Mouse (Mus musculus) liver, postnatal 0 days (tissue): ENCODE data around the gene Dlg2. TPM values are rescaled to one million over a fixed set of nuclear protein-coding genes. Genes with fewer than 3 reads are reported as not detected.

Source experiments
- ATAC-seq: fragments of 200-750 bp; cut with Nextera tagmentation; 2 replicates; pipeline ENCODE4 v1.8.0; 2017; ENCODE audit warnings: mild to moderate bottlenecking, moderate library complexity
- DNase-seq: peaks from one replicate; pipeline ENCODE4 v3.0.0-alpha.2; 2016
- H3K27ac ChIP-seq: fragments of 300-500 bp; sonication (generic); 2 replicates; pipeline ENCODE4 v1.5.1; 2014; ENCODE audit warnings: antibody characterized with exemption, moderate library complexity, mild to moderate bottlenecking, low read depth
- H3K27me3 ChIP-seq: fragments of 300-500 bp; sonication (generic); 2 replicates; pipeline ENCODE4 v1.6.1; 2014; ENCODE audit warnings: low read length, control low read depth, mixed read lengths; ENCODE audit not compliant: insufficient read depth
- H3K36me3 ChIP-seq: fragments of 300-500 bp; sonication (generic); replicated peaks from 2 replicates; pipeline ENCODE4 v1.6.1; 2014; ENCODE audit warnings: mild to moderate bottlenecking, control low read depth, low read length, moderate library complexity, mixed read lengths; ENCODE audit not compliant: insufficient read depth
- H3K4me1 ChIP-seq: fragments of 300-500 bp; sonication (generic); 2 replicates; pipeline ENCODE4 v1.6.1; 2014; ENCODE audit warnings: antibody characterized with exemption, mild to moderate bottlenecking, control low read depth; ENCODE audit not compliant: insufficient read depth
- H3K4me2 ChIP-seq: fragments of 300-500 bp; sonication (generic); 2 replicates; pipeline ENCODE4 v1.6.1; 2014; ENCODE audit warnings: low read depth, mild to moderate bottlenecking, low read length, moderate library complexity, mixed read lengths
- H3K4me3 ChIP-seq: fragments of 300-500 bp; sonication (generic); 2 replicates; pipeline ENCODE4 v1.5.1; 2014; ENCODE audit warnings: low read depth, low read length
- H3K9ac ChIP-seq: fragments of 300-500 bp; sonication (generic); replicated peaks from 2 replicates; pipeline ENCODE4 v1.6.1; 2014; ENCODE audit warnings: mild to moderate bottlenecking, moderate library complexity
- H3K9me3 ChIP-seq: fragments of 300-500 bp; sonication (generic); 2 replicates; pipeline ENCODE4 v1.6.1; 2016; ENCODE audit warnings: mild to moderate bottlenecking, control low read depth, low read length, mixed read lengths
- CTCF ChIP-seq: sonication (generic); IDR thresholded peaks from 2 replicates; pipeline ENCODE4 v1.5.1; 2016; ENCODE audit warnings: antibody characterized with exemption, low read depth
- EP300 ChIP-seq: IDR thresholded peaks from 2 replicates; pipeline ENCODE4 v1.6.1; 2016; ENCODE audit warnings: antibody characterized with exemption, low read depth, mild to moderate bottlenecking
- whole genome bisulfite sequencing: fragments of 180-500 bp; shearing (Covaris S2); extraction: QIAGEN DNeasy Blood & Tissue Kit; methylation state at CpG from one replicate; pipeline ENCODE4 v1.1.7; 2014; ENCODE audit not compliant: insufficient replicate concordance; 5-methylcytosine and 5-hydroxymethylcytosine counted together
- polyA plus RNA-seq: library from polyadenylated mRNA; unstranded; fragments of >200 nt; fragmentation: Nextera tagmentation; extraction: Ambion mirVana; gene quantifications from 2 replicates; pipeline ENCODE4 v1.2.1, GENCODE M21; 2015

Gene Dlg2
- polyA plus RNA-seq, 1 experiment from 2014 or later = 0.41 TPM

DNA sequence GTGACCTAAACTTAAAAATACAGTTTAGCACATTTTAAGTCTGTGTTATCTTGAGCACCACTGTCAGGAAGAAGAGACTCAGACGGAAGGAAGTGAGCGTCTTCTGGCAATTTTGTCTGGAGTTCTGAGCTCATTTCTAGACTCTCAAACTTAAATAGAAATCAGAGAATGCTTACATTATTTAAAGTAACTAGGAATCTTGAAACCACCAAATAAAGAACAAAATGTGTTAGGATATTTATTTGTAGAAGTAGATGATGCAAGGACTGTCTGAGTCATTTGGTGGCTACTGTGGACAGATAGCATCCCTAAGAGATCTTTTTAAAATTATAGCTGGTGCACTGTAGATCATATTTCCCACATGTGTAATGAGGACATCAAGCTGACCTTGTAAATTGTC lies 1557.8 kb downstream of the Dlg2 start:
- Histone ChIP-seq H3K4me3 (no peak overlapping the region), H3K4me1 (no peaks in the 10 kb centered on the region), H3K9me3 (no peaks in the 10 kb centered on the region), H3K27me3 (no peaks in the 10 kb centered on the region), H3K36me3 (no peaks in the 10 kb centered on the region), H3K9ac (no peak overlapping the region), H3K4me2 (no peak overlapping the region), H3K27ac (no peak overlapping the region)
- TF ChIP-seq CTCF (no peak), EP300 (no peak)
- DNase-seq (no peak), ATAC-seq (no peak)
- WGBS = 78% methylated on average over 2 of the region's 2 CpGs

DNA sequence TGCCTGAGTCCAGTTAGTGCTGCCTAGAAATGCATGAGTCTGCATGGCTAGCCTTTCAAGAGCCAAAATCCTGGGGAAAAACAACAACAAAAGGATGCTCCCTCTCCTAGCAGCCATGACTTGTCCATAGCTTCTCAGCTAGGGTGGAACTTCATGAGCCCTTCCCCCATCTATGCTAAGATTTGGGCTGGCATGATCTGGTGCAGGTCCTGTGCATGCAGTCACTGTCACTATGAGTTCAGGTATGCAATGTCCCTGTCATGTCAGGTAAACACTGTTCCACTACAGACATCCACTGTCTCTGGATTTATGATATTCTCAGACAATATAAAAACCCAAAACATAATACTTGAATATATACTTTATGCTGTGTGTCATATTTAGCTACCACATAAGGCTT lies 1563.7 kb downstream of the Dlg2 start:
- Histone ChIP-seq H3K4me3 (no peak overlapping the region), H3K4me1 (no peaks in the 10 kb centered on the region), H3K4me2 (no peak overlapping the region), H3K27ac (no peak overlapping the region), H3K27me3 (no peaks in the 10 kb centered on the region), H3K36me3 (no peaks in the 10 kb centered on the region), H3K9ac (no peak overlapping the region), H3K9me3 (no peaks in the 10 kb centered on the region)
- DNase-seq (no peak), ATAC-seq (no peak)
- TF ChIP-seq EP300 = no peak
- no peak for TF ChIP-seq CTCF

- Histone ChIP-seq H3K36me3 (no peaks in the 10 kb centered on the region), H3K9me3 (no peaks in the 10 kb centered on the region), H3K4me1 (no peaks in the 10 kb centered on the region), H3K4me3 (no peak overlapping the region), H3K27me3 (no peaks in the 10 kb centered on the region), H3K9ac (no peak overlapping the region), H3K27ac (no peak overlapping the region), H3K4me2 (no peak overlapping the region)
- 40% methylated on average over 2 of the region's 2 CpGs for WGBS
- TF ChIP-seq CTCF (no peak), EP300 (no peak)
- no peak for DNase-seq
- no peak for ATAC-seq
Observed at GRCm38 (mm10) chr7:92040785-92041411, 1564.4 kb downstream of the Dlg2 start.

DNA sequence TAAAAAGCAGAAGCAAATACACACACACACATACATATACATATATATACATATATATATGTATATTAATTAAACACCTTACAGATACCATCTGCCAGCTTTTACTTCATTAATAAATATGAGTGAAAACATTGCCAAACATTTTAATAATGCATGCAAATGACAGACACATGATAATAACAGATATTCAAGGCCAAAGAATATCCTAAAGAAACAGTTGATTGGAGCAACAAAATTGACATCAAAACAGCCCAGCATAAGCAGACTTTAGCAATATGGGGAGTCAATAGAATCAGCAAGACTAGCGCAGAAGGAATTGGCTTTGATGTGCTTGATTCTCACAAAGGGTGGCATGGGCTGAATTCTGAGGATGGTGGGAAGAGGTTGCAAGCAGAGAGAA lies 1568.5 kb downstream of the Dlg2 start:
- Histone ChIP-seq H3K9me3 (no peaks in the 10 kb centered on the region), H3K9ac (no peak overlapping the region), H3K4me1 (no peaks in the 10 kb centered on the region), H3K27me3 (no peaks in the 10 kb centered on the region), H3K36me3 (no peaks in the 10 kb centered on the region), H3K4me2 (no peak overlapping the region), H3K27ac (no peak overlapping the region), H3K4me3 (no peak overlapping the region)
- TF ChIP-seq EP300 (no peak), CTCF (no peak)
- WGBS = 65% methylated on average over 1 of the region's 1 CpGs
- no peak for ATAC-seq
- DNase-seq = no peak

DNA sequence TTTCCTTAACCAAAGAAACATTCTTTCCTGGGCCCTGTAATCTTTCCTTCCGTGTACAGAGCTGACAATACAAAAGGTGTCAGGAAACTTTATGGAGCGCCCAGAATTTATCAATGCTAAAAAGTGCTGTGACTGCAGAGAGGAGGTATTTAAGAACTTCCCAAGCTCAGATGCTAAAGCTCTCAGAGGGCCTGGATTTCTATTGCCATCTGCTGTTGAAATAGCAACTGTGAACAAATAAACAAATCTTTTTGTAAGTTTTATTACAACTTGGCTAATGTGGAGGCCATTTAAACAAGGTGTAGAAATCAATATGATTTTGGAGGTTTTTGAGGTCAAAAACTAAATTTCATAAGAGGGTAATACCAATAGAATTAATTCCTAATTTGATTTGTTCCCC lies 1570.8 kb downstream of the Dlg2 start:
- Histone ChIP-seq H3K4me1 (no peaks in the 10 kb centered on the region), H3K9ac (no peak overlapping the region), H3K27ac (no peak overlapping the region), H3K27me3 (no peaks in the 10 kb centered on the region), H3K9me3 (no peaks in the 10 kb centered on the region), H3K4me3 (no peak overlapping the region), H3K4me2 (no peak overlapping the region), H3K36me3 (no peaks in the 10 kb centered on the region)
- ATAC-seq (no peak), DNase-seq (no peak)
- TF ChIP-seq CTCF (no peak), EP300 (no peak)
- 44% methylated on average over 2 of the region's 2 CpGs for WGBS

- Histone ChIP-seq H3K4me1 (no peaks in the 10 kb centered on the region), H3K9me3 (no peaks in the 10 kb centered on the region), H3K36me3 (no peaks in the 10 kb centered on the region), H3K4me3 (no peak overlapping the region), H3K9ac (no peak overlapping the region), H3K27ac (no peak overlapping the region), H3K27me3 (no peaks in the 10 kb centered on the region), H3K4me2 (no peak overlapping the region)
- TF ChIP-seq EP300 (no peak), CTCF (no peak)
- ATAC-seq (no peak), DNase-seq (no peak)
- WGBS = 73% methylated on average over 1 of the region's 1 CpGs
Observed at GRCm38 (mm10) chr7:92048876-92049275, 1572.4 kb downstream of the Dlg2 start.

DNA sequence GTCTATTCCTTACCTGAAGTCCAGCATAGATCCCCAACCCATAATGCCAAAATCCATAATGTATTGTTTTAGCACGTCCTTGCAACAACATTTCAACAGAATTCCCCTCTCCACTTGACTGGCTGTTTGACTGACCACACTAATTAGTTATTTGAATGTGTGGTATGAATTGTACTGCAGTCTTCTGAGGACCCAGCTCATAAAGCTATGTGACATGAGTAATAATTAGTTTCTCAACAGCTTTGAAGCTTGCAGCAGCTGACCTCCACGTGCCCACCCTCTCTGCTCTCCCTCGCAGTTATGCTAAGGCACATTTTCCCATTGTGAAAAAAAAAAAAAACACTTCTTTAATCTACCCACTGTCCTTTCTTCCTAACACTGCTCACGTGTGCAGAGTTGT lies 1590.4 kb downstream of the Dlg2 start:
- no peak for TF ChIP-seq CTCF
- TF ChIP-seq EP300 = no peak
- H3K27ac ChIP-seq = no peak overlapping the region
- DNase-seq (no peak), ATAC-seq (no peak)
- no peak overlapping the region for H3K9ac ChIP-seq
- no peaks in the 10 kb centered on the region for H3K9me3 ChIP-seq
- 66% methylated on average over 4 of the region's 4 CpGs for WGBS
- no peaks in the 10 kb centered on the region for H3K27me3 ChIP-seq
- no peak overlapping the region for H3K4me2 ChIP-seq
- no peaks in the 10 kb centered on the region for H3K36me3 ChIP-seq
- H3K4me1 ChIP-seq = no peaks in the 10 kb centered on the region
- H3K4me3 ChIP-seq = no peak overlapping the region
